Mouse (Mus musculus) forebrain, embryonic 12.5 days (tissue): ENCODE data around the gene Poc1a. TPM values are rescaled to one million over a fixed set of nuclear protein-coding genes. Genes with fewer than 3 reads are reported as not detected.

Experiments
- ATAC-seq: fragments of 200-750 bp; cut with Nextera tagmentation; 2 replicates; pipeline ENCODE4 v1.8.0; 2017; ENCODE audit warnings: moderate TSS enrichment; ENCODE audit not compliant: low FRiP score
- H3K27ac ChIP-seq: fragments of 300-500 bp; sonication (generic); 2 replicates; pipeline ENCODE4 v1.5.1; 2016; ENCODE audit warnings: mild to moderate bottlenecking
- H3K27me3 ChIP-seq: fragments of 300-500 bp; sonication (generic); 2 replicates; pipeline ENCODE4 v1.6.1; 2016; ENCODE audit warnings: mild to moderate bottlenecking
- H3K36me3 ChIP-seq: fragments of 300-500 bp; sonication (generic); replicated peaks from 2 replicates; pipeline ENCODE4 v1.6.1; 2016; ENCODE audit warnings: mild to moderate bottlenecking
- H3K4me1 ChIP-seq: fragments of 300-500 bp; sonication (generic); 2 replicates; pipeline ENCODE4 v1.6.1; 2016
- H3K4me2 ChIP-seq: fragments of 300-500 bp; sonication (generic); 2 replicates; pipeline ENCODE4 v1.6.1; 2016; ENCODE audit warnings: mild to moderate bottlenecking, moderate library complexity
- H3K4me3 ChIP-seq: fragments of 300-500 bp; sonication (generic); replicated peaks from 2 replicates; pipeline ENCODE4 v1.5.1; 2016; ENCODE audit warnings: mild to moderate bottlenecking
- H3K9ac ChIP-seq: fragments of 300-500 bp; sonication (generic); 2 replicates; pipeline ENCODE4 v1.6.1; 2016; ENCODE audit warnings: mild to moderate bottlenecking
- H3K9me3 ChIP-seq: fragments of 300-500 bp; sonication (generic); 2 replicates; pipeline ENCODE4 v1.6.1; 2016
- WGBS: fragments of 180-500 bp; shearing (Covaris S2); methylation state at CpG from one replicate; pipeline ENCODE4 v1.1.7; 2016; 5-methylcytosine and 5-hydroxymethylcytosine counted together
- polyA plus RNA-seq: library from polyadenylated mRNA; unstranded; fragments of >200 nt; fragmentation: Nextera tagmentation; extraction: Ambion mirVana; gene quantifications from 2 replicates; pipeline ENCODE4 v1.2.1, GENCODE M21; 2016

Poc1a gene
- polyA plus RNA-seq, 1 experiment from 2014 or later: 23.8 TPM

- Histone ChIP-seq H3K27ac (no peak overlapping the region), H3K4me2 (no peak overlapping the region), H3K27me3 (no peaks in the 10 kb centered on the region), H3K4me3 (no peak overlapping the region), H3K4me1 (no peaks in the 10 kb centered on the region), H3K9ac (no peak overlapping the region), H3K36me3 (peaks cover 38% of the 10 kb centered on the region), H3K9me3 (no peaks in the 10 kb centered on the region)
- ATAC-seq: no peak
- 82% methylated on average over 8 of the region's 8 CpGs for WGBS
Observed at GRCm38 (mm10) chr9:106289841-106290240, 9.0 kb downstream of the Poc1a start.

GRCm38 (mm10) chr9:106290636-106291122 is 9.8 kb downstream of the Poc1a start:
- Histone ChIP-seq H3K4me3 (no peak overlapping the region), H3K27me3 (no peaks in the 10 kb centered on the region), H3K4me1 (no peaks in the 10 kb centered on the region), H3K9ac (no peak overlapping the region), H3K36me3 (peaks cover 38% of the 10 kb centered on the region), H3K9me3 (no peaks in the 10 kb centered on the region), H3K27ac (no peak overlapping the region), H3K4me2 (no peak overlapping the region)
- WGBS: 89% methylated on average over 17 of the region's 17 CpGs
- ATAC-seq: no peak

DNA sequence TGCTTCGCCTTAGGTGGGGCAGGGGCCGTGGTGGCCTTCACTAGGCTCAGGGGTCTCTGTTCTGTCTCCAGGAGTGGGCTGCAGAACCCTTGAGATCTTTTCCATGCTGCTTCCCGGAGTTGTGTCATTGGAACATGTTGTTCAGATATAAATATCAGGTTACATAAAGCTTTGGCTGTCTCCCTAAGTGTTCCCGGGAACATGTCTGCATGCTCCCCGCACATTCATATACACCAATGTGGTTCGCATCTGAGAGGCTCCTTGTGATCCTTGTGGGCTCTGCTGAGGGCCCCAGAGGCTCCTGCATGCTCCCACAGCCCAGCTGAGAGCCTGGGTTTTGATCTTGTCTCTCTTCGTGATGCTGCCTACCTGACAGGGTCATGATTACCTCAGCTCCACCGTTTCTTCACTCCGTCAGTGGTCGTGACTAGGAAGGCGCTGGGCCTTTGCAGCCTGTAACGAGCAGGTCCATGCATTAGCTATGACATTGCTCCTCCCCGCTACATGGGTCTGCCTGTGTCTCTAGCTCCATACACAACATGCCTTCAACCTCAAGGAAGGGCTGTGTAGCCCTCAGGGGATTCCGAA is 12.8 kb downstream of the Poc1a start:
- Histone ChIP-seq H3K9me3 (no peaks in the 10 kb centered on the region), H3K9ac (no peak overlapping the region), H3K27ac (no peak overlapping the region), H3K4me2 (no peak overlapping the region), H3K4me1 (no peaks in the 10 kb centered on the region), H3K27me3 (no peaks in the 10 kb centered on the region), H3K4me3 (no peak overlapping the region), H3K36me3 (peaks cover 31% of the 10 kb centered on the region)
- no peak for ATAC-seq
- 95% methylated on average over 14 of the region's 14 CpGs for WGBS

DNA sequence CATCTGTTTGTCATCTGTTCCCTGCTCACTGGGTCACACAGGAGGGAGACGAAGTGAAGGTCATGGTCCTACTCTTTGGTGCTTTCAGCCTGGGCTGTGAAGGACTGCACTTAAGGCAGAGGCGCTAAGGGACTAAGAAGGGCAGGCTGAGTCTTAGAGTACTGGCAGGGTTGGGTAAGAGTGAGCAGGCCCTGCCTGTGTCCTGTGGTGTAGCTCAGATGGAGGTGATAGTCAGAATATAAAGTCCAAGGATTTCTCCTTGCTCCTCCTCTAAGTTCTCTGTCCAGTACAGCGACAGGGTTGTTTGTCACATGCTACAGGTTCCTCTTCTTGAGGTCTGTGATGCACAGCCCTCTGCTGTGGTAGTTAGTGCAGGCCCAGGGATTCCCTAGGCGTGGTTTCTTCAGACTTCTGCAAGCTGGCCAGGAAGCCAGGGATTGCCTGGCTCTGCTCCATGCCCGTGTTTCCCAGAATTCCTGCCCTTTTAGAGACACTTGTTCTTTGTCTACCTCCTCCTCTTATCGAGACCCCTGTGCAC is 15.8 kb downstream of the Poc1a start:
- no peak for ATAC-seq
- no peak overlapping the region for H3K9ac ChIP-seq
- no peaks in the 10 kb centered on the region for H3K4me1 ChIP-seq
- no peaks in the 10 kb centered on the region for H3K27me3 ChIP-seq
- H3K27ac ChIP-seq: no peak overlapping the region
- no peaks in the 10 kb centered on the region for H3K9me3 ChIP-seq
- H3K4me3 ChIP-seq: no peak overlapping the region
- H3K36me3 ChIP-seq: peaks cover 20% of the 10 kb centered on the region
- H3K4me2 ChIP-seq: no peak overlapping the region
- WGBS: 83% methylated on average over 6 of the region's 6 CpGs

- Histone ChIP-seq H3K27ac (no peak overlapping the region), H3K36me3 (peaks cover 16% of the 10 kb centered on the region), H3K4me1 (no peaks in the 10 kb centered on the region), H3K27me3 (no peaks in the 10 kb centered on the region), H3K4me2 (no peak overlapping the region), H3K9me3 (no peaks in the 10 kb centered on the region), H3K9ac (no peak overlapping the region), H3K4me3 (no peak overlapping the region)
- no peak for ATAC-seq
- 84% methylated on average over 20 of the region's 20 CpGs for WGBS
Observed at GRCm38 (mm10) chr9:106300176-106300803, 19.4 kb downstream of the Poc1a start.

DNA sequence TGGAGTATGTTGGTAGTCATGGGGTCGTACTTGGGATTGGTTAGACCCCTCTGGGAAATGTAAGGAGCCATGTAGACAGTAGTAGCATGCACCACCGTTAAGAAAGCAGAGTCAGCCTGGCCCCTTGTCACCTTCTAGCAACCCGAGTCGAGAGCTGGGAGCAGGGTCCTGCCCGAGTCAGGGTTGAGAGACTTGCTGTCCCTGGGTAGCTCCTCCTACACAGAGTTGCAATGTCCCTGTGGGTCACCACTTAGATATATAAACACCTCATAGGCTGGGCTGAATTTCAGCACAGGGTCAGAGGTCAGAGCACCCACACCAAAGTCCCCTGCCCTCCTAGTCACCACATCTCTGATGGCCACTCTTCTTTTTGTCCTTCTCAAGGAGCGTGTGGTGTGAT is 20.1 kb downstream of the Poc1a start:
- no peak overlapping the region for H3K27ac ChIP-seq
- no peak overlapping the region for H3K4me3 ChIP-seq
- no peaks in the 10 kb centered on the region for H3K4me1 ChIP-seq
- ATAC-seq: no peak
- H3K27me3 ChIP-seq: no peaks in the 10 kb centered on the region
- H3K4me2 ChIP-seq: no peak overlapping the region
- WGBS: 83% methylated on average over 6 of the region's 6 CpGs
- H3K9me3 ChIP-seq: no peaks in the 10 kb centered on the region
- H3K36me3 ChIP-seq: peaks cover 11% of the 10 kb centered on the region
- no peak overlapping the region for H3K9ac ChIP-seq

DNA sequence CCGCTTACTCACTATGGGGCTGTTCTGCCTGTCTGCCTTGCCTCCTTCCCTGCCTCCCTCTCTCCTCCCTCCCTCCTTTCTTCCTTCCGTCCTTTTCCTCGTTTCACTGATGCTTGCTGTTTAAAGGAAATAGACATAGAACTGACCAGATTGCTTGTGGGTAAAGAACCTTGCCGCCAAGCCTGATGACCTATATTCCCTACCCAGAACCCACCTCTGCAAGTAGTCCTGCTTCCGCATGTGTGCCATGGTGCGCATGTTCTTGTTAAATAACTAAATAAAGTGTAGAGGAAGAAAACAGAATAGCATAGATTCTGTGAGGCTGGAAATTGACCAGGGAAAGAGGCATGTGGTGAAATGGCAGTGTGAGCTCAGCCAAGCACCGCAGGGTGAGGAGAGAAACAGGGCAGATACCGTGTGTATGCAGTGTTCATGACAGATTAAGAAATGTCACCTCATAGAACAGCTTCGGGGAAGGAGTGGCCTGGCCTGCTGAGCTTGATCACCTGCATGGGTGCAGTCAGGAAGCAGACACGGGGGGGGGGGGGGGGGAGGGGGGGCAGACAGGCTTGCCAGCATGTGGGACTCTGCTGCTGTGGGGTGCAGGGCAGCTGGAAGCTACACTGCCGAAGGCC is 20.7 kb downstream of the Poc1a start:
- H3K4me1 ChIP-seq: no peaks in the 10 kb centered on the region
- no peak overlapping the region for H3K4me2 ChIP-seq
- 84% methylated on average over 11 of the region's 11 CpGs for WGBS
- no peaks in the 10 kb centered on the region for H3K27me3 ChIP-seq
- H3K36me3 ChIP-seq: peaks cover 8% of the 10 kb centered on the region
- ATAC-seq: no peak
- no peak overlapping the region for H3K27ac ChIP-seq
- no peaks in the 10 kb centered on the region for H3K9me3 ChIP-seq
- no peak overlapping the region for H3K9ac ChIP-seq
- no peak overlapping the region for H3K4me3 ChIP-seq

GRCm38 (mm10) chr9:106302446-106303150 is 21.7 kb downstream of the Poc1a start:
- Histone ChIP-seq H3K4me2 (no peak overlapping the region), H3K27me3 (no peaks in the 10 kb centered on the region), H3K4me3 (no peak overlapping the region), H3K27ac (no peak overlapping the region), H3K4me1 (no peaks in the 10 kb centered on the region), H3K9ac (no peak overlapping the region), H3K36me3 (peaks cover 6% of the 10 kb centered on the region), H3K9me3 (no peaks in the 10 kb centered on the region)
- WGBS: 87% methylated on average over 16 of the region's 16 CpGs
- ATAC-seq: no peak

- no peak overlapping the region for H3K4me2 ChIP-seq
- H3K9ac ChIP-seq: no peak overlapping the region
- WGBS: 90% methylated on average over 6 of the region's 6 CpGs
- no peaks in the 10 kb centered on the region for H3K9me3 ChIP-seq
- no peaks in the 10 kb centered on the region; the same call in 1 of the 2 replicates for H3K36me3 ChIP-seq
- H3K27me3 ChIP-seq: no peaks in the 10 kb centered on the region
- H3K27ac ChIP-seq: no peak overlapping the region
- no peaks in the 10 kb centered on the region for H3K4me1 ChIP-seq
- no peak for ATAC-seq
- no peak overlapping the region for H3K4me3 ChIP-seq
Observed at GRCm38 (mm10) chr9:106303460-106303960, 22.6 kb downstream of the Poc1a start.

GRCm38 (mm10) chr9:106305228-106305627 is 24.4 kb downstream of the Poc1a start:
- Histone ChIP-seq H3K27ac (no peak overlapping the region), H3K36me3 (no peaks in the 10 kb centered on the region; the same call in none of the 2 replicates), H3K4me1 (no peaks in the 10 kb centered on the region), H3K27me3 (no peaks in the 10 kb centered on the region), H3K4me2 (no peak overlapping the region), H3K4me3 (no peak overlapping the region), H3K9ac (no peak overlapping the region), H3K9me3 (no peaks in the 10 kb centered on the region)
- WGBS: 82% methylated on average over 7 of the region's 7 CpGs
- ATAC-seq: no peak

GRCm38 (mm10) chr9:106306662-106307351 is 25.9 kb downstream of the Poc1a start:
- Histone ChIP-seq H3K4me1 (0 out of 2 replicates have a peak, but pooled peaks cover 3% of the 10 kb centered on the region), H3K27me3 (no peaks in the 10 kb centered on the region), H3K27ac (no peak overlapping the region), H3K9me3 (no peaks in the 10 kb centered on the region), H3K4me3 (no peak overlapping the region), H3K4me2 (no peak overlapping the region), H3K9ac (no peak overlapping the region), H3K36me3 (no peaks in the 10 kb centered on the region; the same call in none of the 2 replicates)
- ATAC-seq: peak; percentile 60
- 45% methylated on average over 8 of the region's 8 CpGs for WGBS
